Mouse (Mus musculus) layer of hippocampus, adult 9-11 months (tissue): ENCODE data around the gene Sec23b.
"Not testable (repeated sequence)": the region's sequence is repeated elsewhere in the genome, so short reads cannot be mapped to it uniquely, and the experiment has no call there.

Source experiments
- DNase-seq: peaks from one replicate; pipeline ENCODE4 v3.0.0; 2022

Sec23b gene

GRCm38 (mm10) chr2:144555820-144556552 is at the start of gene Sec23b:
Gene Sec23b (plus strand): TSS chr2:144556229.
- peak; percentile 97 for DNase-seq

- no peak for DNase-seq
Observed at GRCm38 (mm10) chr2:144514619-144515018, 41.4 kb upstream of the Sec23b start.

GRCm38 (mm10) chr2:144519772-144520171 is 36.3 kb upstream of the Sec23b start:
- DNase-seq: no peak

GRCm38 (mm10) chr2:144525856-144526255 is 30.2 kb upstream of the Sec23b start:
- peak; percentile 30 for DNase-seq

- DNase-seq: peak; percentile 97
Observed at GRCm38 (mm10) chr2:144526981-144527820, 28.8 kb upstream of the Sec23b start, which contains the start of the genes Dzank1 and Polr3f. Gene Dzank1 (minus strand): TSS chr2:144527414. Gene Polr3f (plus strand): TSS chr2:144527718.

- no peak for DNase-seq
Observed at GRCm38 (mm10) chr2:144527821-144528174, 28.2 kb upstream of the Sec23b start.

GRCm38 (mm10) chr2:144537123-144537522 is 18.9 kb upstream of the Sec23b start:
- DNase-seq: no peak

GRCm38 (mm10) chr2:144541246-144541645 is 14.8 kb upstream of the Sec23b start:
- no peak for DNase-seq

- no peak for DNase-seq
Observed at GRCm38 (mm10) chr2:144543670-144544069, 12.4 kb upstream of the Sec23b start.

- no peak for DNase-seq
Observed at GRCm38 (mm10) chr2:144544630-144545029, 11.4 kb upstream of the Sec23b start.

GRCm38 (mm10) chr2:144545061-144545460 is 11.0 kb upstream of the Sec23b start:
- no peak for DNase-seq

GRCm38 (mm10) chr2:144545481-144545880 is 10.5 kb upstream of the Sec23b start:
- DNase-seq: no peak

- no peak for DNase-seq
Observed at GRCm38 (mm10) chr2:144547559-144547958, 8.5 kb upstream of the Sec23b start.

- DNase-seq: peak; percentile 75
Observed at GRCm38 (mm10) chr2:144550529-144550928, 5.5 kb upstream of the Sec23b start, which contains the start of gene Rbbp9. Gene Rbbp9 (minus strand): TSS chr2:144550869.

- DNase-seq: no peak
Observed at GRCm38 (mm10) chr2:144553905-144554304, 2.1 kb upstream of the Sec23b start.

- DNase-seq: no peak
Observed at GRCm38 (mm10) chr2:144555286-144555819, 676 bp upstream of the Sec23b start.

GRCm38 (mm10) chr2:144588723-144589122 is 32.7 kb downstream of the Sec23b start:
- DNase-seq: no peak

- DNase-seq: not testable (repeated sequence)
Observed at GRCm38 (mm10) chr2:144593036-144593435, 37.0 kb downstream of the Sec23b start.

GRCm38 (mm10) chr2:144593951-144594651 is 38.1 kb downstream of the Sec23b start, which contains the start of gene Smim26:
Gene Smim26 (plus strand): TSS chr2:144594054.
- peak; percentile 84 for DNase-seq

GRCm38 (mm10) chr2:144598006-144598405 is 42.0 kb downstream of the Sec23b start:
- DNase-seq: no peak

GRCm38 (mm10) chr2:144599831-144600687 is 44.0 kb downstream of the Sec23b start, which contains the start of gene Dtd1:
Gene Dtd1 (plus strand): TSS chr2:144599897.
- peak; percentile 91 for DNase-seq

- DNase-seq: no peak
Observed at GRCm38 (mm10) chr2:144601576-144601975, 45.5 kb downstream of the Sec23b start.
